Mouse (Mus musculus) kidney, embryonic 14.5 days (tissue): Measurements from ENCODE around the gene Iah1. TPM values are rescaled to one million over a fixed set of nuclear protein-coding genes. Genes with fewer than 3 reads are reported as not detected.

ENCODE experiments used
- ATAC-seq: fragments of 200-750 bp; cut with Nextera tagmentation; 2 replicates; pipeline ENCODE4 v1.8.0; 2017; ENCODE audit warnings: moderate number of reproducible peaks, mild to moderate bottlenecking, moderate TSS enrichment, moderate library complexity; ENCODE audit not compliant: low FRiP score, low TSS enrichment
- H3K27ac ChIP-seq: fragments of 300-500 bp; sonication (generic); 2 replicates; pipeline ENCODE4 v1.5.1; 2014; ENCODE audit warnings: low read depth, mild to moderate bottlenecking, low read length, moderate library complexity, mixed read lengths
- H3K27me3 ChIP-seq: fragments of 300-500 bp; sonication (generic); 2 replicates; pipeline ENCODE4 v1.6.1; 2014; ENCODE audit warnings: mild to moderate bottlenecking, low read length; ENCODE audit not compliant: control insufficient read depth, insufficient read depth
- H3K36me3 ChIP-seq: fragments of 300-500 bp; sonication (generic); 2 replicates; pipeline ENCODE4 v1.6.1; 2014; ENCODE audit warnings: low read length, mixed read lengths; ENCODE audit not compliant: control insufficient read depth, insufficient read depth
- H3K4me1 ChIP-seq: fragments of 300-500 bp; sonication (generic); 2 replicates; pipeline ENCODE4 v1.6.1; 2014; ENCODE audit warnings: low read length, mixed read lengths; ENCODE audit not compliant: control insufficient read depth, insufficient read depth
- H3K4me2 ChIP-seq: fragments of 300-500 bp; sonication (generic); replicated peaks from 2 replicates; pipeline ENCODE4 v1.6.1; 2014; ENCODE audit warnings: low read depth, mild to moderate bottlenecking, low read length
- H3K4me3 ChIP-seq: fragments of 300-500 bp; sonication (generic); 2 replicates; pipeline ENCODE4 v1.5.1; 2014; ENCODE audit warnings: mild to moderate bottlenecking, low read length
- H3K9ac ChIP-seq: fragments of 300-500 bp; sonication (generic); 2 replicates; pipeline ENCODE4 v1.6.1; 2014; ENCODE audit warnings: low read depth, mild to moderate bottlenecking, low read length, moderate library complexity
- H3K9me3 ChIP-seq: fragments of 300-500 bp; sonication (generic); 2 replicates; pipeline ENCODE4 v1.6.1; 2016; ENCODE audit warnings: low read length; ENCODE audit not compliant: control insufficient read depth
- WGBS: fragments of 180-500 bp; shearing (Covaris S2); extraction: QIAGEN DNeasy Blood & Tissue Kit; methylation state at CpG from one replicate; pipeline ENCODE4 v1.1.7; 2014; 5-methylcytosine and 5-hydroxymethylcytosine counted together
- polyA plus RNA-seq: library from polyadenylated mRNA; unstranded; fragments of >200 nt; fragmentation: Nextera tagmentation; extraction: Ambion mirVana; gene quantifications from 2 replicates; pipeline ENCODE4 v1.2.1, GENCODE M21; 2014

The Iah1 gene
- polyA plus RNA-seq, 1 experiment from 2014 or later, result 74.6 TPM

- H3K4me3 ChIP-seq, result peak overlapping the region; percentile 86
- H3K27me3 ChIP-seq, result no peaks in the 10 kb centered on the region
- peak overlapping the region; percentile 87 for H3K9ac ChIP-seq
- no peak; the same call in 1 of the 2 replicates for ATAC-seq
- H3K36me3 ChIP-seq, result peaks cover 10% of the 10 kb centered on the region
- peak overlapping the region; percentile 82 for H3K4me2 ChIP-seq
- peaks cover 14% of the 10 kb centered on the region for H3K4me1 ChIP-seq
- H3K27ac ChIP-seq, result peak overlapping the region; percentile 89
- no peaks in the 10 kb centered on the region for H3K9me3 ChIP-seq
- WGBS, result 34% methylated on average over 18 of the region's 18 CpGs
Observed at GRCm38 (mm10) chr12:21286712-21287650, 29.2 kb upstream of the Iah1 start.

- Histone ChIP-seq H3K27ac (no peak overlapping the region), H3K9ac (no peak overlapping the region), H3K4me3 (no peak overlapping the region), H3K4me1 (peaks cover 14% of the 10 kb centered on the region), H3K27me3 (no peaks in the 10 kb centered on the region), H3K4me2 (no peak overlapping the region), H3K9me3 (no peaks in the 10 kb centered on the region), H3K36me3 (peaks cover 26% of the 10 kb centered on the region)
- 97% methylated on average over 3 of the region's 3 CpGs for WGBS
- ATAC-seq, result no peak
Observed at GRCm38 (mm10) chr12:21288716-21289395, 27.3 kb upstream of the Iah1 start.

- Histone ChIP-seq H3K9me3 (no peaks in the 10 kb centered on the region), H3K36me3 (peaks cover 34% of the 10 kb centered on the region)
- 87% methylated on average over 6 of the region's 6 CpGs for WGBS
Observed at GRCm38 (mm10) chr12:21289651-21290050, 26.5 kb upstream of the Iah1 start.

GRCm38 (mm10) chr12:21298856-21299255, 17.3 kb upstream of the Iah1 start:
- H3K36me3 ChIP-seq, result peaks cover 94% of the 10 kb centered on the region
- H3K4me1 ChIP-seq, result no peaks in the 10 kb centered on the region
- H3K27me3 ChIP-seq, result no peaks in the 10 kb centered on the region
- H3K4me3 ChIP-seq, result no peak overlapping the region
- H3K27ac ChIP-seq, result no peak overlapping the region
- H3K9ac ChIP-seq, result no peak overlapping the region
- no peaks in the 10 kb centered on the region for H3K9me3 ChIP-seq
- 96% methylated on average over 11 of the region's 11 CpGs for WGBS
- H3K4me2 ChIP-seq, result no peak overlapping the region
- ATAC-seq, result no peak

More at GRCm38 (mm10) chr12:21289651-21290050, 26.5 kb upstream of the Iah1 start:
- no peaks in the 10 kb centered on the region for H3K27me3 ChIP-seq
- H3K4me3 ChIP-seq, result no peak overlapping the region
- H3K4me2 ChIP-seq, result no peak overlapping the region
- H3K27ac ChIP-seq, result no peak overlapping the region
- H3K9ac ChIP-seq, result no peak overlapping the region
- ATAC-seq, result no peak
- peaks cover 14% of the 10 kb centered on the region for H3K4me1 ChIP-seq

- Histone ChIP-seq H3K27me3 (no peaks in the 10 kb centered on the region), H3K9me3 (no peaks in the 10 kb centered on the region), H3K4me3 (no peak overlapping the region), H3K9ac (no peak overlapping the region), H3K4me1 (no peaks in the 10 kb centered on the region), H3K36me3 (peaks cover 90% of the 10 kb centered on the region), H3K27ac (no peak overlapping the region), H3K4me2 (no peak overlapping the region)
- 88% methylated on average over 7 of the region's 7 CpGs for WGBS
- no peak for ATAC-seq
Observed at GRCm38 (mm10) chr12:21301324-21301723, 14.9 kb upstream of the Iah1 start.

GRCm38 (mm10) chr12:21301932-21302331, 14.3 kb upstream of the Iah1 start:
- H3K4me3 ChIP-seq, result no peak overlapping the region
- H3K9me3 ChIP-seq, result no peaks in the 10 kb centered on the region
- 81% methylated on average over 8 of the region's 8 CpGs for WGBS
- H3K9ac ChIP-seq, result no peak overlapping the region
- no peak overlapping the region for H3K27ac ChIP-seq
- H3K4me2 ChIP-seq, result no peak overlapping the region
- peaks cover 90% of the 10 kb centered on the region for H3K36me3 ChIP-seq
- H3K4me1 ChIP-seq, result no peaks in the 10 kb centered on the region
- H3K27me3 ChIP-seq, result no peaks in the 10 kb centered on the region
- no peak for ATAC-seq

- H3K4me1 ChIP-seq, result no peaks in the 10 kb centered on the region
- no peak for ATAC-seq
- H3K4me2 ChIP-seq, result no peak overlapping the region
- no peak overlapping the region for H3K27ac ChIP-seq
- no peak overlapping the region for H3K4me3 ChIP-seq
- H3K36me3 ChIP-seq, result peaks cover 90% of the 10 kb centered on the region
- 88% methylated on average over 5 of the region's 5 CpGs for WGBS
- H3K27me3 ChIP-seq, result no peaks in the 10 kb centered on the region
- H3K9me3 ChIP-seq, result no peaks in the 10 kb centered on the region
- H3K9ac ChIP-seq, result no peak overlapping the region
Observed at GRCm38 (mm10) chr12:21302361-21302783, 13.8 kb upstream of the Iah1 start.

- Histone ChIP-seq H3K27me3 (no peaks in the 10 kb centered on the region), H3K4me1 (no peaks in the 10 kb centered on the region), H3K4me2 (no peak overlapping the region), H3K9me3 (no peaks in the 10 kb centered on the region), H3K36me3 (peaks cover 90% of the 10 kb centered on the region), H3K4me3 (no peak overlapping the region), H3K9ac (no peak overlapping the region), H3K27ac (no peak overlapping the region)
- 89% methylated on average over 4 of the region's 4 CpGs for WGBS
- ATAC-seq, result no peak
Observed at GRCm38 (mm10) chr12:21305741-21306140, 10.4 kb upstream of the Iah1 start.

- no peak overlapping the region for H3K9ac ChIP-seq
- no peaks in the 10 kb centered on the region for H3K4me1 ChIP-seq
- 75% methylated on average over 4 of the region's 4 CpGs for WGBS
- H3K27ac ChIP-seq, result no peak overlapping the region
- H3K9me3 ChIP-seq, result no peaks in the 10 kb centered on the region
- H3K4me3 ChIP-seq, result no peak overlapping the region
- peaks cover 91% of the 10 kb centered on the region for H3K36me3 ChIP-seq
- no peak overlapping the region for H3K4me2 ChIP-seq
- H3K27me3 ChIP-seq, result no peaks in the 10 kb centered on the region
- ATAC-seq, result no peak
Observed at GRCm38 (mm10) chr12:21306721-21307120, 9.5 kb upstream of the Iah1 start.
